Mouse (Mus musculus) layer of hippocampus, adult 2 months (tissue): Measurements from ENCODE around the gene Cers1. TPM values are rescaled to one million over a fixed set of nuclear protein-coding genes. Genes with fewer than 3 reads are reported as not detected.

Experiments used
- DNase-seq, 2 experiments: peaks; one replicate each; pipeline ENCODE4 v3.0.0; 2022; ENCODE audit warnings: low spot score in 2 of 2
- H3K27ac ChIP-seq: fragments of 200-600 bp; 2 replicates; pipeline ENCODE4 v1.8.1; 2022
- H3K4me3 ChIP-seq: fragments of 200-600 bp; 2 replicates; pipeline ENCODE4 v1.8.1; 2022; ENCODE audit warnings: mild to moderate bottlenecking
- CTCF ChIP-seq: fragments of 200-600 bp; conservative IDR thresholded peaks from 2 replicates; pipeline ENCODE4 v1.8.1; 2022; ENCODE audit warnings: antibody characterized with exemption, mild to moderate bottlenecking, moderate library complexity
- total RNA-seq, 2 experiments: library from RNA; stranded (reverse); gene quantifications; 2 replicates each; pipeline ENCODE4 v1.2.3; 2021

Cers1 gene
- total RNA-seq, 2 experiments from 2014 or later, result 110 to 113 TPM

GRCm38 (mm10) chr8:70283136-70284077 is 32.2 kb upstream of the Cers1 start:
- Histone ChIP-seq H3K27ac (peak overlapping the region; percentile 90), H3K4me3 (peak overlapping the region; percentile 81)
- no peak for DNase-seq
- no peak for TF ChIP-seq CTCF

GRCm38 (mm10) chr8:70284421-70284820 is 31.2 kb upstream of the Cers1 start:
- DNase-seq, result no peak
- TF ChIP-seq CTCF, result no peak
- Histone ChIP-seq H3K4me3 (no peak overlapping the region), H3K27ac (no peak overlapping the region)

GRCm38 (mm10) chr8:70285304-70285703 is 30.3 kb upstream of the Cers1 start:
- H3K4me3 ChIP-seq, result no peak overlapping the region
- DNase-seq, result no peak
- no peak for TF ChIP-seq CTCF
- H3K27ac ChIP-seq, result no peak overlapping the region

- TF ChIP-seq CTCF, result peak; percentile 63
- H3K27ac ChIP-seq, result no peak overlapping the region
- DNase-seq, result no peak
- no peak overlapping the region for H3K4me3 ChIP-seq
Measured at GRCm38 (mm10) chr8:70286737-70287136, 28.8 kb upstream of the Cers1 start.

- peak; percentile 51 to 67 for DNase-seq
- Histone ChIP-seq H3K27ac (peak overlapping the region; percentile 86), H3K4me3 (no peak overlapping the region)
- TF ChIP-seq CTCF, result no peak
Measured at GRCm38 (mm10) chr8:70293988-70294405, 21.6 kb upstream of the Cers1 start.

- TF ChIP-seq CTCF, result no peak
- no peak overlapping the region for H3K4me3 ChIP-seq
- no peak overlapping the region for H3K27ac ChIP-seq
- no peak for DNase-seq
Measured at GRCm38 (mm10) chr8:70300881-70301280, 14.7 kb upstream of the Cers1 start.

- peak; percentile 95 to 96 for DNase-seq
- Histone ChIP-seq H3K4me3 (peak within 1 kb of the TSS; percentile 81), H3K27ac (peak within 1 kb of the TSS; percentile 93)
- TF ChIP-seq CTCF, result no peak
Measured at GRCm38 (mm10) chr8:70302358-70302890, 13.2 kb upstream of the Cers1 start, which contains the start of the genes Ddx49 and Cope. Gene Ddx49 (minus strand): TSS chr8:70302489. Gene Cope (plus strand): TSS chr8:70302518.

GRCm38 (mm10) chr8:70302901-70303300 is 12.7 kb upstream of the Cers1 start:
- Histone ChIP-seq H3K4me3 (peak overlapping the region; percentile 81), H3K27ac (peak overlapping the region; percentile 93)
- no peak for DNase-seq
- TF ChIP-seq CTCF, result no peak

- no peak for DNase-seq
- H3K27ac ChIP-seq, result no peak overlapping the region
- H3K4me3 ChIP-seq, result no peak overlapping the region
- TF ChIP-seq CTCF, result peak; percentile 81
Measured at GRCm38 (mm10) chr8:70309311-70309710, 6.3 kb upstream of the Cers1 start.

GRCm38 (mm10) chr8:70313399-70313798 is 2.2 kb upstream of the Cers1 start:
- H3K4me3 ChIP-seq, result no peak overlapping the region
- H3K27ac ChIP-seq, result no peak overlapping the region
- TF ChIP-seq CTCF, result no peak
- DNase-seq, result no peak

- DNase-seq, result peak; percentile 89 to 96
- TF ChIP-seq CTCF, result no peak
- Histone ChIP-seq H3K27ac (peak overlapping the region; percentile 99), H3K4me3 (peak overlapping the region; percentile 91)
Measured at GRCm38 (mm10) chr8:70316511-70317504, 1.2 kb downstream of the Cers1 start.

GRCm38 (mm10) chr8:70317872-70318271 is 2.3 kb downstream of the Cers1 start:
- H3K4me3 ChIP-seq, result peak overlapping the region; percentile 91
- DNase-seq, result no peak
- H3K27ac ChIP-seq, result peak overlapping the region; percentile 99
- no peak for TF ChIP-seq CTCF

- TF ChIP-seq CTCF, result peak; percentile 38
Measured at GRCm38 (mm10) chr8:70323716-70324115, 8.1 kb downstream of the Cers1 start.

More at GRCm38 (mm10) chr8:70323716-70324115, 8.1 kb downstream of the Cers1 start:
- DNase-seq, result no peak
- no peak overlapping the region for H3K27ac ChIP-seq
- H3K4me3 ChIP-seq, result no peak overlapping the region
